9 mouse cellular contexts compared by ENCODE assay signal in the genomic region with DNA sequence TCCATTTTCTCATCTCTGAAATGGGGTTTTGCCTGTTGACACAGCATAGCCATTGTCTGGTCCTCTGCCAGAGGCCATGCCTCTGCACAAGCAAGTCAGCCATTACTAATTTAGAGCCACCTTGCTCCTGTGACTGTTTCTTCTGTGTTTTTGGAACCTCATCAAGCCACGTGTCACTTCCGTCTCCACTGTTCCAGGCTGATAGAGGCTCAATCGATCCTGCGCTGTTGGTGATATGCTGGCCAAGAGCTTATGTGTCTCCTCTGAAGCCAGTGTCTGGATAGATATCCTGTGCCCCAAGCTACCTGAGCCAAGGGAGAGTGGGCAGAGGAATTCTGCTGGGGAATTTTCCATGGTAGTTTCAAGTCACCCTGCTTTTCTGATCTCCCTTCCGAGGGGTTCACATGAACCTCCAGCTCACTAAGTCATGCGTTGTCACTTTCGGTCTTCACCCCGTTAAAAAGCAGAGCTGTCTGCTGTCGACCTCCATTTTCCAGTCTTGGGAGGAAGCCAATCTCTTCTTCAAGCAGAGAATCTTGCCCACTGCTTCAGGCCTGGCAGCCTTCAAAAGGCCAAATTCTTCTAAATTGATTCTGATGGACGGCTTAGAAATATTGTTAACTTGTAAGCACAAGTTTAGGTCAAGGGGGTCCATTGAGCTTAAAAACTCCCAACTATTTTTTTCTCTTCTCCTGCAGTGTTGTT.
DNase-seq lines count a peak whose midpoint lies in the region; ATAC-seq and TF ChIP-seq lines count a peak whose summit lies in the region.
"Had no signal": no experiment of that assay in that cellular context is flagged by ENCODE, and none has a peak within 500 bp of the region (broad histone marks: within the 10 kb centered on the region; RNA-seq: fewer than 3 reads in every experiment).

No protein-coding gene starts in this region.

- peak overlapping the region; percentile 66; the same call in 1 of the 2 replicates for H3K9ac ChIP-seq in heart, embryonic 13.5 days
- H3K9ac ChIP-seq in stomach, embryonic 14.5 days (replicated peaks; ENCODE audit: low read depth, low read length): no peak overlapping the region
- H3K9ac ChIP-seq in stomach, postnatal 0 days (ENCODE audit: low read length): no peak overlapping the region
- H3K9ac ChIP-seq in hindbrain, embryonic 14.5 days: peak overlapping the region; percentile 21; the same call in 1 of the 2 replicates
- no peak overlapping the region for H3K9ac ChIP-seq in stomach, embryonic 15.5 days
- H3K9ac ChIP-seq: embryonic facial prominence, embryonic 12.5 days had no signal

- H3K27me3 ChIP-seq in heart, embryonic 13.5 days (replicated peaks): no peaks in the 10 kb centered on the region
- H3K27me3 ChIP-seq in stomach, embryonic 14.5 days (ENCODE audit: control insufficient read depth, insufficient read depth, low read length): no peaks in the 10 kb centered on the region
- no peaks in the 10 kb centered on the region for H3K27me3 ChIP-seq in stomach, postnatal 0 days (ENCODE audit: control insufficient read depth, insufficient read depth, low read length)
- no peaks in the 10 kb centered on the region for H3K27me3 ChIP-seq in hindbrain, embryonic 14.5 days (ENCODE audit: control insufficient read depth, insufficient read depth, low read length)
- no peaks in the 10 kb centered on the region for H3K27me3 ChIP-seq in stomach, embryonic 15.5 days (replicated peaks)
- H3K27me3 ChIP-seq: embryonic facial prominence, embryonic 12.5 days had no signal

- TF ChIP-seq CTCF in stomach, postnatal 0 days (IDR thresholded peaks at IDR 0.05; ENCODE audit: low read depth): no peak

- no peaks in the 10 kb centered on the region for H3K9me3 ChIP-seq in heart, embryonic 13.5 days
- no peaks in the 10 kb centered on the region for H3K9me3 ChIP-seq in stomach, embryonic 14.5 days (ENCODE audit: control insufficient read depth, low read depth, low read length)
- no peaks in the 10 kb centered on the region for H3K9me3 ChIP-seq in stomach, postnatal 0 days (ENCODE audit: control insufficient read depth, low read length)
- no peaks in the 10 kb centered on the region for H3K9me3 ChIP-seq in hindbrain, embryonic 14.5 days (ENCODE audit: control insufficient read depth, low read length)
- no peaks in the 10 kb centered on the region for H3K9me3 ChIP-seq in stomach, embryonic 15.5 days
- H3K9me3 ChIP-seq: embryonic facial prominence, embryonic 12.5 days had no signal

- TF ChIP-seq EP300 in stomach, postnatal 0 days (optimal IDR thresholded peaks at IDR 0.05): no peak

- 40% methylated on average over 10 of the region's 10 CpGs for WGBS in heart, embryonic 13.5 days
- WGBS in stomach, embryonic 14.5 days: 61% methylated on average over 10 of the region's 10 CpGs
- 72% methylated on average over 10 of the region's 10 CpGs for WGBS in stomach, postnatal 0 days
- WGBS in hindbrain, embryonic 14.5 days: 44% methylated on average over 10 of the region's 10 CpGs
- WGBS in stomach, embryonic 15.5 days: 66% methylated on average over 10 of the region's 10 CpGs

- no peak for ATAC-seq in heart, embryonic 13.5 days (ENCODE audit: extremely low read depth, insufficient number of reproducible peaks, low FRiP score, low TSS enrichment)
- no peak for ATAC-seq in stomach, embryonic 14.5 days (ENCODE audit: insufficient number of reproducible peaks, insufficient read depth, low FRiP score, low read depth)
- ATAC-seq in stomach, postnatal 0 days (ENCODE audit: low FRiP score, low TSS enrichment): no peak
- ATAC-seq in hindbrain, embryonic 14.5 days (ENCODE audit: low FRiP score): no peak
- ATAC-seq in stomach, embryonic 15.5 days (ENCODE audit: insufficient read depth, low FRiP score, low read depth): no peak

- no peaks in the 10 kb centered on the region for H3K36me3 ChIP-seq in heart, embryonic 13.5 days
- H3K36me3 ChIP-seq in stomach, embryonic 14.5 days (ENCODE audit: control insufficient read depth, insufficient read depth, low read length): no peaks in the 10 kb centered on the region
- no peaks in the 10 kb centered on the region for H3K36me3 ChIP-seq in stomach, postnatal 0 days (ENCODE audit: control insufficient read depth, insufficient read depth, low read length)
- no peaks in the 10 kb centered on the region for H3K36me3 ChIP-seq in hindbrain, embryonic 14.5 days (replicated peaks; ENCODE audit: control insufficient read depth, insufficient read depth)
- no peaks in the 10 kb centered on the region for H3K36me3 ChIP-seq in stomach, embryonic 15.5 days
- H3K36me3 ChIP-seq: embryonic facial prominence, embryonic 12.5 days had no signal

- intact Hi-C loops in heart, postnatal 36 days (cut with DNase I): no loop called here

- no peak overlapping the region for H3K4me3 ChIP-seq in heart, embryonic 13.5 days
- H3K4me3 ChIP-seq in stomach, embryonic 14.5 days (ENCODE audit: low read depth, low read length): no peak overlapping the region
- H3K4me3 ChIP-seq in stomach, postnatal 0 days (ENCODE audit: low read depth, low read length): no peak overlapping the region
- H3K4me3 ChIP-seq in hindbrain, embryonic 14.5 days (replicated peaks; ENCODE audit: low read length): peak overlapping the region; percentile 2; the same call in 1 of the 2 replicates
- H3K4me3 ChIP-seq in stomach, embryonic 15.5 days (replicated peaks): no peak overlapping the region
- H3K4me3 ChIP-seq: embryonic facial prominence, embryonic 12.5 days had no signal

- H3K27ac ChIP-seq in heart, embryonic 13.5 days (replicated peaks): peak overlapping the region; percentile 73
- peak overlapping the region; percentile 23; the same call in 1 of the 2 replicates for H3K27ac ChIP-seq in stomach, embryonic 14.5 days (ENCODE audit: low read length)
- H3K27ac ChIP-seq in stomach, postnatal 0 days (replicated peaks): no peak overlapping the region
- H3K27ac ChIP-seq in hindbrain, embryonic 14.5 days: peak overlapping the region; percentile 96
- no peak overlapping the region; the same call in 1 of the 2 replicates for H3K27ac ChIP-seq in stomach, embryonic 15.5 days

- no peak for DNase-seq in heart, postnatal 36 days
- DNase-seq in stomach, postnatal 0 days (ENCODE audit: low spot score): no peak
- no peak for DNase-seq in hindbrain, embryonic 14.5 days (ENCODE audit: low spot score)
- DNase-seq in layer of hippocampus, adult 11-12 months (ENCODE audit: low spot score): no peak
- DNase-seq in T-cell, adult 2 months (ENCODE audit: low spot score): no peak

- H3K4me1 ChIP-seq in heart, embryonic 13.5 days: peaks cover 68% of the 10 kb centered on the region
- H3K4me1 ChIP-seq in stomach, embryonic 14.5 days (ENCODE audit: control insufficient read depth, insufficient read depth, low read length): peaks cover 28% of the 10 kb centered on the region
- H3K4me1 ChIP-seq in stomach, postnatal 0 days (replicated peaks; ENCODE audit: control insufficient read depth, insufficient read depth): 0 out of 2 replicates have a peak, but pooled peaks cover 3% of the 10 kb centered on the region
- peaks cover 52% of the 10 kb centered on the region for H3K4me1 ChIP-seq in hindbrain, embryonic 14.5 days (replicated peaks; ENCODE audit: control insufficient read depth, insufficient read depth, low read length)
- peaks cover 20% of the 10 kb centered on the region for H3K4me1 ChIP-seq in stomach, embryonic 15.5 days

- peak overlapping the region; percentile 51 for H3K4me2 ChIP-seq in heart, embryonic 13.5 days
- H3K4me2 ChIP-seq in stomach, embryonic 14.5 days (replicated peaks; ENCODE audit: low read depth, low read length): no peak overlapping the region
- H3K4me2 ChIP-seq in stomach, postnatal 0 days (replicated peaks; ENCODE audit: low read depth): no peak overlapping the region; the same call in 1 of the 2 replicates
- peak overlapping the region; percentile 59 for H3K4me2 ChIP-seq in hindbrain, embryonic 14.5 days (replicated peaks)
- H3K4me2 ChIP-seq in stomach, embryonic 15.5 days: peak overlapping the region; percentile 0; the same call in 1 of the 2 replicates
- H3K4me2 ChIP-seq: embryonic facial prominence, embryonic 12.5 days had no signal

Comparison
In these comparisons a context has a peak if more than half of its experiments do, and no peak if none do; other contexts are left out.
1. H3K27ac ChIP-seq: peak in heart, embryonic 13.5 days (single experiment), stomach, embryonic 14.5 days (single experiment) and hindbrain, embryonic 14.5 days (single experiment); none in stomach, postnatal 0 days (single experiment) and stomach, embryonic 15.5 days (single experiment).
2. H3K4me2 ChIP-seq: peak in heart, embryonic 13.5 days (single experiment), hindbrain, embryonic 14.5 days (single experiment) and stomach, embryonic 15.5 days (single experiment); none in stomach, embryonic 14.5 days (single experiment) and stomach, postnatal 0 days (single experiment).
3. H3K9ac ChIP-seq: peak in heart, embryonic 13.5 days (single experiment) and hindbrain, embryonic 14.5 days (single experiment); none in stomach, embryonic 14.5 days (single experiment), stomach, postnatal 0 days (single experiment) and stomach, embryonic 15.5 days (single experiment).